In the genomic region with DNA sequence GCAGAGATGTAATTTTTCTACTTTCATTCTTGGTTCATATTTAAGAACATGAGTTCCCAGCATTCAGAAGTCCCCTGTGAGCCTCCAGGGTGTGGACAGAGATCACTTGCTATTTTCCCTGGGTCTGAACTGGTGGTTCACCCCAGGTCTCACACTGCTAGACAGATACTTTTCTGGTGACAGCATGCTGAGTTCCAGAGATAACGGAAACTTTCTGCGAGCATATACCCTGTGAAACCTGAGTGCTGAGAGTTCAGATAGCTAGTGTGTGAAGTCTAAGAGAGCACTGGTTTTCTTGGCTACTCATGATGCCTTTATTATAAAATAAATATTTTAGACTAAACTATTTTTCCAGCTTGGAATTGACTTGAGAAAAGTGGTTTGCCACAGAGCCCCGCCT, we compare ENCODE assay signal across 26 mouse cellular contexts.
DNase-seq lines count a peak whose midpoint lies in the region; ATAC-seq and TF ChIP-seq lines count a peak whose summit lies in the region.
"Had no signal": no experiment of that assay in that cellular context is flagged by ENCODE, and none has a peak within 500 bp of the region (broad histone marks: within the 10 kb centered on the region; RNA-seq: fewer than 3 reads in every experiment).

No protein-coding gene starts in this region.

- no peak overlapping the region for H3K4me3 ChIP-seq in heart, embryonic 11.5 days (ENCODE audit: low read depth, low read length)
- no peak overlapping the region for H3K4me3 ChIP-seq in heart, postnatal 0 days (ENCODE audit: low read depth, low read length)
- H3K4me3 ChIP-seq in CH12.LX (replicated peaks in 1 of 3; ENCODE audit: low read depth in 2 of 3, low read length in 2 of 3, poor library complexity in 1 of 3), result no peak overlapping the region
- H3K4me3 ChIP-seq in liver, embryonic 14.5 days (ENCODE audit: insufficient read depth in 1 of 2, low read depth in 2 of 2, low read length in 2 of 2), result no peak overlapping the region
- H3K4me3 ChIP-seq: hindbrain, embryonic 10.5 days; intestine, embryonic 15.5 days; liver, embryonic 15.5 days; midbrain, embryonic 15.5 days; neural tube, embryonic 13.5 days; stomach, embryonic 15.5 days had no signal

- no peak overlapping the region for H3K9ac ChIP-seq in heart, embryonic 11.5 days (ENCODE audit: low read depth, low read length)
- no peak overlapping the region for H3K9ac ChIP-seq in heart, postnatal 0 days (replicated peaks; ENCODE audit: low read depth, low read length)
- no peak overlapping the region for H3K9ac ChIP-seq in CH12.LX (ENCODE audit: insufficient read depth, low read depth)
- no peak overlapping the region for H3K9ac ChIP-seq in liver, embryonic 14.5 days (replicated peaks)
- H3K9ac ChIP-seq: forebrain, postnatal 0 days; intestine, embryonic 15.5 days; liver, embryonic 15.5 days; midbrain, embryonic 15.5 days; neural tube, embryonic 13.5 days; stomach, embryonic 15.5 days had no signal

- no peaks in the 10 kb centered on the region for H3K27me3 ChIP-seq in heart, embryonic 11.5 days (ENCODE audit: control insufficient read depth, insufficient read depth, low read length)
- no peaks in the 10 kb centered on the region for H3K27me3 ChIP-seq in heart, postnatal 0 days (ENCODE audit: control insufficient read depth, insufficient read depth, low read length)
- H3K27me3 ChIP-seq in CH12.LX (replicated peaks), result no peaks in the 10 kb centered on the region
- H3K27me3 ChIP-seq in liver, embryonic 14.5 days (ENCODE audit: control insufficient read depth, insufficient read depth, low read length), result no peaks in the 10 kb centered on the region
- H3K27me3 ChIP-seq: intestine, embryonic 15.5 days; liver, embryonic 15.5 days; midbrain, embryonic 15.5 days; neural tube, embryonic 13.5 days; stomach, embryonic 15.5 days had no signal

- in situ Hi-C loops in CH12.LX (cut with MboI; ENCODE audit: low pct_ligation_motif_present, low pct_unique_long_range_greater_than_20kb, low sequenced_read_pairs), result loop anchor here (25.0 kb wide), 1 partner anchor 291 kb away; no protein-coding TSS in a partner anchor

- no peak for DNase-seq in heart, postnatal 25 days (ENCODE audit: low spot score)
- DNase-seq in heart, postnatal 0 days (ENCODE audit: low spot score), result peak; percentile 76
- no peak for DNase-seq in heart, adult 9 months (ENCODE audit: low spot score in 2 of 2)
- peak; percentile 30 for DNase-seq in CH12.LX (ENCODE audit: extremely low read depth)
- no peak for DNase-seq in liver, embryonic 14.5 days (ENCODE audit: low read depth in 3 of 3, low spot score in 3 of 3)
- DNase-seq in urinary bladder, postnatal 4 days (ENCODE audit: low spot score in 2 of 2), result no peak
- DNase-seq in gastrocnemius, postnatal 4 days (ENCODE audit: low spot score in 2 of 2), result no peak
- DNase-seq: adrenal gland, postnatal 36 days; cerebellum, adult 9-11 months; forebrain, postnatal 0 days; gastrocnemius, postnatal 14 days; kidney, adult 8-10 months; kidney, postnatal 14 days; left cerebral cortex, postnatal 4 days; lung, postnatal 4 days; right cerebral cortex, postnatal 4 days; thymus, postnatal 25 days had no signal

- peaks cover 9% of the 10 kb centered on the region; the same call in 1 of the 2 replicates for H3K4me1 ChIP-seq in heart, embryonic 11.5 days (ENCODE audit: control insufficient read depth, insufficient read depth, low read length)
- peaks cover 19% of the 10 kb centered on the region for H3K4me1 ChIP-seq in heart, postnatal 0 days (ENCODE audit: control insufficient read depth, insufficient read depth)
- peaks cover 0 to 10% of the 10 kb centered on the region in 2 experiments; a peak in 2 of 4 replicates for H3K4me1 ChIP-seq in CH12.LX (ENCODE audit: control insufficient read depth in 1 of 2, insufficient read depth in 2 of 2)
- no peaks in the 10 kb centered on the region for H3K4me1 ChIP-seq in liver, embryonic 14.5 days (replicated peaks; ENCODE audit: control insufficient read depth in 2 of 2, insufficient read depth in 2 of 2, low read length in 1 of 2)
- H3K4me1 ChIP-seq: hindbrain, embryonic 10.5 days; intestine, embryonic 15.5 days; liver, embryonic 15.5 days; midbrain, embryonic 15.5 days; neural tube, embryonic 13.5 days; stomach, embryonic 15.5 days had no signal

- TF ChIP-seq CTCF in heart, postnatal 0 days (IDR thresholded peaks at IDR 0.05; ENCODE audit: low read depth), result no peak
- no peak for TF ChIP-seq CTCF in CH12.LX (conservative IDR thresholded peaks at IDR 0.05 in 1 of 2, IDR thresholded peaks at IDR 0.05 in 1 of 2; ENCODE audit: low read depth in 2 of 2, low read length in 2 of 2)
- TF ChIP-seq CTCF in liver, embryonic 14.5 days (IDR thresholded peaks at IDR 0.05; ENCODE audit: low read depth), result no peak

- peak overlapping the region; percentile 72 for H3K27ac ChIP-seq in heart, embryonic 11.5 days (ENCODE audit: low read depth, low read length)
- peak overlapping the region; percentile 74 for H3K27ac ChIP-seq in heart, postnatal 0 days (ENCODE audit: low read depth)
- H3K27ac ChIP-seq in CH12.LX (ENCODE audit: insufficient read depth, low read depth), result no peak overlapping the region
- H3K27ac ChIP-seq in liver, embryonic 14.5 days, result no peak overlapping the region
- H3K27ac ChIP-seq: hindbrain, embryonic 10.5 days; intestine, embryonic 15.5 days; liver, embryonic 15.5 days; midbrain, embryonic 15.5 days; neural tube, embryonic 13.5 days; stomach, embryonic 15.5 days had no signal

- ATAC-seq in heart, embryonic 11.5 days (replicated peaks; ENCODE audit: insufficient number of reproducible peaks, low FRiP score, low TSS enrichment), result peak; percentile 83
- peak; percentile 94 for ATAC-seq in heart, postnatal 0 days (ENCODE audit: insufficient read depth, low read depth)
- ATAC-seq in liver, embryonic 14.5 days (ENCODE audit: insufficient read depth), result 0 out of 2 replicates have a peak, but pooled peaks have one; percentile 47
- ATAC-seq: forebrain, postnatal 0 days; hindbrain, embryonic 16.5 days; intestine, embryonic 15.5 days; midbrain, embryonic 15.5 days had no signal

- peak; percentile 50; the same call in 1 of the 2 replicates for TF ChIP-seq EP300 in heart, postnatal 0 days (IDR thresholded peaks at IDR 0.05; ENCODE audit: low read depth)
- no peak for TF ChIP-seq EP300 in CH12.LX (IDR thresholded peaks at IDR 0.05; ENCODE audit: low read length)
- TF ChIP-seq EP300 in liver, embryonic 14.5 days (IDR thresholded peaks at IDR 0.05; ENCODE audit: low read depth), result no peak

- H3K36me3 ChIP-seq in heart, embryonic 11.5 days (ENCODE audit: control insufficient read depth, insufficient read depth, low read length), result no peaks in the 10 kb centered on the region
- H3K36me3 ChIP-seq in heart, postnatal 0 days (replicated peaks; ENCODE audit: control insufficient read depth, insufficient read depth, low read length), result no peaks in the 10 kb centered on the region
- no peaks in the 10 kb centered on the region for H3K36me3 ChIP-seq in CH12.LX (replicated peaks in 1 of 2; ENCODE audit: control insufficient read depth in 1 of 2, insufficient read depth in 1 of 2, low read length in 1 of 2)
- H3K36me3 ChIP-seq in liver, embryonic 14.5 days (replicated peaks; ENCODE audit: control insufficient read depth, insufficient read depth, low read depth), result no peaks in the 10 kb centered on the region
- H3K36me3 ChIP-seq: G1E; hindbrain, embryonic 10.5 days; intestine, embryonic 15.5 days; liver, embryonic 15.5 days; midbrain, embryonic 15.5 days; neural tube, embryonic 13.5 days; stomach, embryonic 15.5 days had no signal

- H3K9me3 ChIP-seq in heart, embryonic 11.5 days (replicated peaks; ENCODE audit: control insufficient read depth, low read length), result no peaks in the 10 kb centered on the region
- H3K9me3 ChIP-seq in heart, postnatal 0 days (replicated peaks; ENCODE audit: control insufficient read depth, low read length), result no peaks in the 10 kb centered on the region
- no peaks in the 10 kb centered on the region for H3K9me3 ChIP-seq in CH12.LX (replicated peaks; ENCODE audit: low read length)
- no peaks in the 10 kb centered on the region for H3K9me3 ChIP-seq in liver, embryonic 14.5 days (ENCODE audit: control insufficient read depth, low read length)
- H3K9me3 ChIP-seq: G1E; hindbrain, embryonic 10.5 days; intestine, embryonic 15.5 days; liver, embryonic 15.5 days; midbrain, embryonic 15.5 days; neural tube, embryonic 13.5 days; stomach, embryonic 15.5 days had no signal

- 39% methylated on average over 3 of the region's 3 CpGs for WGBS in heart, embryonic 11.5 days (ENCODE audit: insufficient replicate concordance)
- 21% methylated on average over 3 of the region's 3 CpGs for WGBS in heart, postnatal 0 days
- WGBS in liver, embryonic 14.5 days (ENCODE audit: insufficient replicate concordance), result 42% methylated on average over 3 of the region's 3 CpGs

- intact Hi-C loops in heart, postnatal 25 days (cut with DNase I), result no loop called here

- TF ChIP-seq RAD21 in CH12.LX (IDR thresholded peaks at IDR 0.05; ENCODE audit: low read depth, low read length), result no peak

- no peak for TF ChIP-seq POLR2A in CH12.LX (IDR thresholded peaks at IDR 0.05; ENCODE audit: low read depth, low read length)

- no peaks in the 10 kb centered on the region for H3K79me2 ChIP-seq in CH12.LX (replicated peaks; ENCODE audit: control insufficient read depth, extremely low read depth, insufficient read depth, poor library complexity, severe bottlenecking)

- no peak overlapping the region for H3K4me2 ChIP-seq in heart, embryonic 11.5 days
- H3K4me2 ChIP-seq in heart, postnatal 0 days (ENCODE audit: low read depth, low read length), result 0 out of 2 replicates have a peak overlapping the region, but pooled peaks have one; percentile 3
- H3K4me2 ChIP-seq in CH12.LX (ENCODE audit: insufficient read depth, low read depth, poor library complexity, severe bottlenecking), result no peak overlapping the region
- no peak overlapping the region for H3K4me2 ChIP-seq in liver, embryonic 14.5 days (ENCODE audit: low read depth)
- H3K4me2 ChIP-seq: intestine, embryonic 15.5 days; liver, embryonic 15.5 days; midbrain, embryonic 15.5 days; neural tube, embryonic 13.5 days; stomach, embryonic 15.5 days had no signal

- dilution Hi-C loops in CH12.LX (cut with MboI; ENCODE audit: extremely low pct_ligation_motif_present, extremely low pct_unique_long_range_greater_than_20kb, low sequenced_read_pairs), result no loop called here

TF ChIP-seq in CH12.LX, 34 proteins besides CTCF, POLR2A, EP300 and RAD21 (continues in another document):
- TF ChIP-seq USF2 (conservative IDR thresholded peaks at IDR 0.05; ENCODE audit: low read depth, low read length), result no peak
- no peak for TF ChIP-seq JUND (conservative IDR thresholded peaks at IDR 0.05; ENCODE audit: low read depth, low read length)
- TF ChIP-seq POLR2AphosphoS2 (IDR thresholded peaks at IDR 0.05; ENCODE audit: low read depth, low read length), result no peak
- no peak for TF ChIP-seq UBTF (IDR thresholded peaks at IDR 0.05; ENCODE audit: low read depth, low read length)
- no peak for TF ChIP-seq CHD2 (IDR thresholded peaks at IDR 0.05; ENCODE audit: low read length)
- TF ChIP-seq ZNF384 (IDR thresholded peaks at IDR 0.05; ENCODE audit: low read depth, low read length), result no peak
- TF ChIP-seq KAT2A (IDR thresholded peaks at IDR 0.05; ENCODE audit: insufficient replicate concordance, low read length), result no peak
- TF ChIP-seq SIN3A (IDR thresholded peaks at IDR 0.05; ENCODE audit: low read length), result no peak
- TF ChIP-seq NELFE (IDR thresholded peaks at IDR 0.05; ENCODE audit: low read depth, low read length), result no peak
- no peak for TF ChIP-seq TCF12 (IDR thresholded peaks at IDR 0.05; ENCODE audit: low read depth, low read length)

Comparison
In these comparisons a context has a peak if more than half of its experiments do, and no peak if none do; other contexts are left out.
1. DNase-seq: peak in heart, postnatal 0 days (single experiment) and CH12.LX (single experiment); none in heart, postnatal 25 days (single experiment), heart, adult 9 months (0 of 2), liver, embryonic 14.5 days (0 of 3), urinary bladder, postnatal 4 days (0 of 2) and gastrocnemius, postnatal 4 days (0 of 2).
2. H3K27ac ChIP-seq: peak in heart, embryonic 11.5 days (single experiment) and heart, postnatal 0 days (single experiment); none in CH12.LX (single experiment) and liver, embryonic 14.5 days (single experiment).
3. Peak in every context shown above with its lines, with median percentiles within 50 percentile points of each other: ATAC-seq.